Mouse (Mus musculus): Measurements from ENCODE around the gene Maats1.

GRCm38 (mm10) chr16:38378591-38378990 is 36.6 kb upstream of the Maats1 start:
- TF ChIP-seq POLR2A (IDR thresholded peaks at IDR 0.05; ENCODE audit: low read depth, low read length) (no peak), CTCF (IDR thresholded peaks at IDR 0.05; ENCODE audit: extremely low read depth, insufficient read depth, insufficient read length, insufficient replicate concordance) (no peak)

Data from spleen, adult 2 months (tissue).